Mouse (Mus musculus) intestine, embryonic 14.5 days (tissue): Measurements from ENCODE around the gene Ppp1r1b. TPM values are rescaled to one million over a fixed set of nuclear protein-coding genes. Genes with fewer than 3 reads are reported as not detected.

ENCODE experiments used
- ATAC-seq: fragments of 200-750 bp; cut with Nextera tagmentation; replicated peaks from 2 replicates; pipeline ENCODE4 v1.8.0; 2017; ENCODE audit warnings: low read depth, moderate number of reproducible peaks, moderate TSS enrichment, moderate library complexity; ENCODE audit not compliant: low FRiP score, low TSS enrichment
- DNase-seq: peaks from one replicate; pipeline ENCODE4 v3.0.0-alpha.2; 2018; ENCODE audit warnings: low spot score
- H3K27ac ChIP-seq: fragments of 300-500 bp; sonication (generic); 2 replicates; pipeline ENCODE4 v1.5.1; 2014; ENCODE audit warnings: low read depth, mild to moderate bottlenecking, control low read depth
- H3K27me3 ChIP-seq: fragments of 300-500 bp; sonication (generic); replicated peaks from 2 replicates; pipeline ENCODE4 v1.6.1; 2014; ENCODE audit warnings: low read length, control low read depth; ENCODE audit not compliant: control insufficient read depth, insufficient read depth
- H3K36me3 ChIP-seq: fragments of 300-500 bp; sonication (generic); 2 replicates; pipeline ENCODE4 v1.6.1; 2014; ENCODE audit warnings: low read length, control low read depth; ENCODE audit not compliant: control insufficient read depth, insufficient read depth
- H3K4me1 ChIP-seq: fragments of 300-500 bp; sonication (generic); replicated peaks from 2 replicates; pipeline ENCODE4 v1.6.1; 2014; ENCODE audit warnings: low read length, control low read depth, mixed read lengths; ENCODE audit not compliant: control insufficient read depth, insufficient read depth
- H3K4me2 ChIP-seq: fragments of 300-500 bp; sonication (generic); 2 replicates; pipeline ENCODE4 v1.6.1; 2014; ENCODE audit warnings: low read length
- H3K4me3 ChIP-seq: fragments of 300-500 bp; sonication (generic); 2 replicates; pipeline ENCODE4 v1.5.1; 2014; ENCODE audit warnings: low read depth, low read length, control low read depth, mixed read lengths
- H3K9ac ChIP-seq: fragments of 300-500 bp; sonication (generic); 2 replicates; pipeline ENCODE4 v1.6.1; 2014; ENCODE audit warnings: mild to moderate bottlenecking, low read length
- H3K9me3 ChIP-seq: fragments of 300-500 bp; sonication (generic); 2 replicates; pipeline ENCODE4 v1.6.1; 2016; ENCODE audit warnings: low read length, control low read depth; ENCODE audit not compliant: control insufficient read depth
- WGBS: fragments of 180-500 bp; shearing (Covaris S2); extraction: QIAGEN DNeasy Blood & Tissue Kit; methylation state at CpG from one replicate; pipeline ENCODE4 v1.1.7; 2014; 5-methylcytosine and 5-hydroxymethylcytosine counted together
- polyA plus RNA-seq: library from polyadenylated mRNA; unstranded; fragments of >200 nt; fragmentation: Nextera tagmentation; extraction: Ambion mirVana; gene quantifications from 2 replicates; pipeline ENCODE4 v1.2.1, GENCODE M21; 2014

The Ppp1r1b gene
- polyA plus RNA-seq, 1 experiment from 2014 or later: 22.6 TPM

DNA sequence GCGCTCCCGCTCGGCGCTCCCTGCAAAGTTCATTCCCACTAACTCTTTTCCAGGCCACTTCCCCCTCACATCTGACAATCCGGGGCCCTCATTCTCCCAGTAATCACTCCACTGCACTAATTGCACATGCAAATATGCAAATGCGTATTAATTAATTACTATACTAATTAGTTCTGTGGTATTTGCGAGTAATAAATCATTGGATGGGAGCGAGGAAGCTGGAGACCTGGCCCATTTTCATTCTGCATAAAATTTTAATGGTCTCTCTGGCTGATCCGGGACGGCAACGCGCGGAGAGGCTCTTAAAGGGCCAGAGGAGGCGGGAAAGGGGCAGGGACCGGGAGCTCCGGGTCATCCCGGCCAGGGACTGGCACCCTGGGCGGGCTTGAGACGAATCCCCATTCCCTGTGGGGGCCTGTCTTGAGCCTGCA is 9.1 kb upstream of the Ppp1r1b start:
- WGBS: under 1% methylated on average over 19 of the region's 19 CpGs
- peak overlapping the region; percentile 91 for H3K4me2 ChIP-seq
- H3K9ac ChIP-seq: peak overlapping the region; percentile 29; the same call in 1 of the 2 replicates
- peaks cover 16% of the 10 kb centered on the region for H3K4me1 ChIP-seq
- ATAC-seq (no peak), DNase-seq (no peak)
- H3K4me3 ChIP-seq: peak overlapping the region; percentile 47
- H3K9me3 ChIP-seq: no peaks in the 10 kb centered on the region
- no peak overlapping the region for H3K27ac ChIP-seq
- H3K36me3 ChIP-seq: no peaks in the 10 kb centered on the region
- peaks cover 81% of the 10 kb centered on the region for H3K27me3 ChIP-seq

DNA sequence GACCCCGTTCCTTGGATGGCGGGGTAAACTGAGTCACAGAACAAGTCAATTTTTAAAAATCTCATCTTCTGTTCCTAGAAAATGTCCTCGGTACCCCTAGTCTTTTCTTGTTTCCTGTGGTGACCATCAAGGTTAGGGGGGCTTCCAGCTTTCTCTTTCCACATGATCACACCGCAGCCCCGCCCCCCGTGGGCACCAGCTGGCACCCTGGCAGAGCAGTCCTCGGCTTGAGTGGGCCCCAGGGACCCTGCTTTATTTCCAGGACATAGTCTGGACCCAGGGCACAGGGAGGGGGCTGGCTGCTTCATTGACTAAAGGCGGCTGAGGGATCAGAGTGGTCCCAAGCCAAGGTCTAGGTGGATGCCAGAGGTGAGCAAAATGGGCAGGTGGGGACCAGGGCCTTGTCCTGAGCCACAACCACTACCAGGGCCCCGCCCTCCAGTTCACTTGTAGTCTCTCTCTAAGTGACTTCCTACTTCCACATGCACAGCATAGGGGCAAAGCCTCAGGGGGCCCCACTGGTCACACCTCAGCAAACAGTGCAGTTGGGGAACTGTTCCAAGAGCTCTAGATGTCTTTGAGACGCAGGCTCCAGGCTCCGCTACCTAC is 8.4 kb upstream of the Ppp1r1b start:
- Histone ChIP-seq H3K9me3 (no peaks in the 10 kb centered on the region), H3K27me3 (peaks cover 74% of the 10 kb centered on the region), H3K4me3 (0 out of 2 replicates have a peak overlapping the region, but pooled peaks have one; percentile 47), H3K4me1 (peaks cover 16% of the 10 kb centered on the region), H3K36me3 (no peaks in the 10 kb centered on the region), H3K4me2 (no peak overlapping the region; the same call in 1 of the 2 replicates), H3K9ac (no peak overlapping the region), H3K27ac (no peak overlapping the region)
- ATAC-seq: no peak
- no peak for DNase-seq
- 12% methylated on average over 11 of the region's 11 CpGs for WGBS

DNA sequence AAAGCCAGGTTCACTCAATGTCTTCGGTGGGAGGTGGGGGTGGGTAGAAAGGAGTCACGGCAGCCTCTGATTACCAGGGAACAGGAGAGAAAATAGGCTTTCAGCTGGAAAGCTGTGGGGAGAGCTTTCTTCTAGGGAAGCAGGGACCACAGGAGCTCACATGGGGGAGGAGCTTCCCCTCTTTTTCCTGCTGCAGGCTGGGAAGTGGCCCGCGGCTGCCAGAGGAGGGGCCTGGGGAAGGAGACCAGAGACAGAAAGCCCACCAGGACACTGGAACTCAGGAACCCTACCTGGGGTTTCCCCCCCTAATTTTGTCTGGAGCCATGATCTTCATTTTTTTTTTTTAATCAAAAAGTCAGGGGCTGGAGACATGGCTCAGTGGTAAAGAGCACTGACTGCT is 7.6 kb upstream of the Ppp1r1b start:
- Histone ChIP-seq H3K4me3 (no peak overlapping the region), H3K27me3 (peaks cover 71% of the 10 kb centered on the region), H3K27ac (no peak overlapping the region), H3K9ac (no peak overlapping the region), H3K4me1 (peaks cover 16% of the 10 kb centered on the region), H3K4me2 (no peak overlapping the region), H3K9me3 (no peaks in the 10 kb centered on the region), H3K36me3 (no peaks in the 10 kb centered on the region)
- WGBS: 7% methylated on average over 4 of the region's 4 CpGs
- no peak for DNase-seq
- no peak for ATAC-seq

DNA sequence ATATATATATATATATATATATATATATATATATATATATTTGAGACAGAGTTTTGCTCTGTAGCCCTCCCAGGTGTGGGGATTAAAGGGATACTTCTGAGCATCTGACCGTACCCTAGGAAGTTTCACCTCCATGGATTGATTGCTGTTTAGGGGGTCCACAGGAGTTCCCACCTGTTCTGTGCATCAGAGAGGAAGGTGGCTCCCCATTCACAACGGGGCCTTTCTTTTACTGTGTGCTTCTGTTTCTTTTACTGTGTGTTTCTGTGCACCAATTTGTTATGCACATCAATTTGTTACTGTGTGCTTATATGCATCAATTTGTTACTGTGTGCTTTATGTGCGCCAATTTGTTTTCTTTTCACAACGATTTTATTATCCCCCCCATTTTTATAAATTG is 7.0 kb upstream of the Ppp1r1b start:
- Histone ChIP-seq H3K9me3 (no peaks in the 10 kb centered on the region), H3K27ac (no peak overlapping the region), H3K4me2 (no peak overlapping the region), H3K9ac (no peak overlapping the region), H3K27me3 (peaks cover 69% of the 10 kb centered on the region), H3K36me3 (no peaks in the 10 kb centered on the region), H3K4me1 (peaks cover 16% of the 10 kb centered on the region), H3K4me3 (no peak overlapping the region)
- no peak for DNase-seq
- no peak for ATAC-seq
- WGBS: 51% methylated on average over 4 of the region's 4 CpGs

DNA sequence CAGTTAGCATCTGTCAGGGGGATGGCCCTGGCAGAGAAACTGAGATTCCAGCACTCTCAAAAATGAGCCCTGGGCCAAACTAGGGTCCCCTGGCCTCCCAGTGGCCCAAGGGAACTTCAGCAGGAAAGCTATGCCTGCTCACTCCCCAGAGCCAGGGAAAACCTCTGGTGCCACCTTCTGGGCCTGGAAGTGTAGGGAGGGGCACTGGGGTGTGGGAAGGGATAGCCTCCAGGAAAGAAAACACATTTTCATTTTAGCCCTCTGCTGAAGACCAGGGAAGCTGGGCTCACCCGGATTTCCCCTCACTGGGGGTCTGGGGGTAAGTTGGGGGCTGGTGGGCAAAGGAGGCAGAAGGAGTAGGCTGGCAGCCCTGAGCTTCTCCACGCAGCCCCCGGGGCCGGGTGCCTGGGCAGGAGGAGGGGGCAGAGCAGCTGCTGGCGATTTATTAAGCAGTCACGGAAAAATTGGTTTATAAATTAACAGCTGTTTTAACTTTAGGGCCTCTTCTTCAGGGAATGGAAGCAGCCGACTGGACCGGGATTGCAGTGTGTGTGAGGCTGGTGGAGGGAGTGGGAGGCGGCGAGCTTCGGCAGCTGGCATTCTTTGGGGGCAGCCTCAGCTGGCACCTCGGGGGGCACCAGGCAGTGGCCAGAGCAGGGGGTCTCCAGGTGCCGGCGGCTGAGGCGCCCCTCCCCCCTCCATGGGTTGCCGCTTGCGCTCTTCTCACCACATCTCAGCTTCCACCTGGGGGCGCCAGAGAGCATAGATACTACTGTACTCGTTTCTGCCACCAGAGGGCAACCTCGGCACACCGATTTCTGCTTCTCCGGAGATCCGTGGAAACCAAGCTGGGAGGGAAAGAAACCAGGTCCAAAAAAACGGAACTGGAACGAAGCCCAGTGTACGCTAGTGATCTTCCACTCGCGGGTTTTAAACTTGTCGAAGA is 5.9 kb upstream of the Ppp1r1b start:
- no peaks in the 10 kb centered on the region for H3K9me3 ChIP-seq
- no peaks in the 10 kb centered on the region for H3K36me3 ChIP-seq
- DNase-seq (peak; percentile 100), ATAC-seq (0 out of 2 replicates have a peak, but pooled peaks have one; percentile 29)
- H3K4me1 ChIP-seq: peaks cover 16% of the 10 kb centered on the region
- H3K27me3 ChIP-seq: peaks cover 69% of the 10 kb centered on the region
- WGBS: 2% methylated on average over 29 of the region's 29 CpGs
- H3K27ac ChIP-seq: no peak overlapping the region
- peak overlapping the region; percentile 55 for H3K4me2 ChIP-seq
- H3K4me3 ChIP-seq: peak overlapping the region; percentile 29
- H3K9ac ChIP-seq: no peak overlapping the region

DNA sequence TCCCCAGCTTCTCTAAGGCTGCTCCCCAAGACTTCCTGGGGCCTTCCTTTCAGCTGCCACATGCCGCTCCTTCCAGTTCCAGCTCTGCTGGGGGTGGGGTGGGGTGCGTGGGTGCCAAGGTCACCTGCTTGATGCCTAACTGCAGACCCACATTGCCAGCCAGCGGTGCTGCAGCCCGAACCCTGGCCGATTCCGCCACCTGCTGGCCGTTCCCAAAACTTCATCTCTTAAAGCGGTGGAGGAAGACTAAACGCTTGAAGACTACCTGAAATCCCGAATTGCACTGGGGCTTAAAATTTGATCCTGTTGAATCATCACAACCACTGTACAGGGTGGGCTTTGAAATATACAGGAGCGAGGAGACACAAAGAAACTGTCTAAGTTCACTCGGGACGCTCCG is 3.0 kb upstream of the Ppp1r1b start:
- Histone ChIP-seq H3K4me2 (peak overlapping the region; percentile 28), H3K27me3 (peaks cover 69% of the 10 kb centered on the region), H3K4me1 (peaks cover 13% of the 10 kb centered on the region), H3K36me3 (no peaks in the 10 kb centered on the region), H3K9ac (no peak overlapping the region), H3K9me3 (no peaks in the 10 kb centered on the region), H3K4me3 (no peak overlapping the region), H3K27ac (no peak overlapping the region)
- DNase-seq (peak; percentile 95), ATAC-seq (no peak)
- WGBS: under 1% methylated on average over 14 of the region's 14 CpGs

DNA sequence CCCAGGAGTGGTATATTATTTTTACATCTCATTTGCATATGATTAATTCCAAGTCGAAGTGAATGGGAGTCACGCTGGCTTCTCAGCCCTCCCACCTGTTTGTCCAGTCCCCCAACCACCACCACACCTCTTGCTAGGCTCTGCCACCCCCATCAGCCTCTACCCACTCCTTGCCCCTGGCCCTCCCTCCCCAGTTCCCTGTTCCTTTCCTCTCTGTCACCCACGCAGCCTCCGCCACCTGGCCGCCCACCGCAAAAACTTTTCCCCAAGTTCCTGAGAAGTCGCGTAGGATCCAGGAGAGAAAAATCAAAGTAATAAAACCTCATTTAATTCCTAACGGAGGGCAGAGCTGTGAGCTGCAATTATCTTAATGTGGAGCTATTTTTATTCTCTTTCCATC is 2.0 kb upstream of the Ppp1r1b start:
- H3K9me3 ChIP-seq: no peaks in the 10 kb centered on the region
- no peak for DNase-seq
- no peak overlapping the region for H3K9ac ChIP-seq
- ATAC-seq: no peak
- no peak overlapping the region for H3K4me3 ChIP-seq
- peaks cover 13% of the 10 kb centered on the region for H3K4me1 ChIP-seq
- peaks cover 70% of the 10 kb centered on the region for H3K27me3 ChIP-seq
- H3K27ac ChIP-seq: no peak overlapping the region
- H3K4me2 ChIP-seq: no peak overlapping the region
- WGBS: 12% methylated on average over 9 of the region's 9 CpGs
- H3K36me3 ChIP-seq: no peaks in the 10 kb centered on the region

DNA sequence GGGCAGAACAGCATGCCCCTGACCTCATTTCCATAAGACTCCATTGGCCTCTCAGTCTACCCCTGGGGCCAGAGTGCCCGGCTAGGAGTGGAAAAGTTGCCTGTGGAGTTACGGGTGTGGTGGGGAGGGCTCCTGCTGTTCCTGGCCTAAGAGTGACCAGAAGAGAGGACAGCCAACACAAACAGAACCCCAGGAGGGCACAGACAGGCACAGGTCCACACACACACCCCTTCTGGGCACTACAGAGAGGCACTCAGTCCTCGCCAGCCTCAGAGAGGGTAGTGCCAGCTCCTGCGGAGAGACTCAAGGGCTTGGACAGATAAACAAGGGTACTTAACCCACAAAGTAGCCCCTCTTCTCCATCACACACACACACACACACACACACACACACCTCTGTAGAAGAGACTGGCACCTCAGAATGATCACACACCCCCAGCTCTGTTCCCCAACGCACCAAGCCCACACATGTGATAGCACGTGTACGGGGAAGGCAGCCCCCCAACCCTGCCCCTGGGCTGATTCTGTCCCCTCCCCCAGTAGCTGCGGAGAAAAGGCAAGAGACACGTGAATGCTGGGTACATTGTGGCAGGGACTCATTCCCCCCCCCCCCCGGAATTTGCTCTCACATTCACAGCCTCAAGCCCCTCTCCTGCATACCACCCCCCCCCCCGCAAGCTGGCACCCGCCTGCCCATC is 670 bp upstream of the Ppp1r1b start:
- Histone ChIP-seq H3K36me3 (no peaks in the 10 kb centered on the region), H3K4me1 (peaks cover 7% of the 10 kb centered on the region; the same call in 1 of the 2 replicates), H3K9ac (no peak overlapping the region), H3K4me2 (no peak overlapping the region), H3K27me3 (peaks cover 70% of the 10 kb centered on the region), H3K27ac (no peak overlapping the region), H3K9me3 (no peaks in the 10 kb centered on the region), H3K4me3 (no peak overlapping the region)
- ATAC-seq (no peak), DNase-seq (no peak)
- 11% methylated on average over 8 of the region's 12 CpGs for WGBS
